Mouse (Mus musculus): ENCODE results near the gene Npas3. TPM values are rescaled to one million over a fixed set of nuclear protein-coding genes. Genes with fewer than 3 reads are reported as not detected.

The Npas3 gene
- total RNA-seq, 2 experiments from 2014 or later: 0.82 to 0.87 TPM

DNA sequence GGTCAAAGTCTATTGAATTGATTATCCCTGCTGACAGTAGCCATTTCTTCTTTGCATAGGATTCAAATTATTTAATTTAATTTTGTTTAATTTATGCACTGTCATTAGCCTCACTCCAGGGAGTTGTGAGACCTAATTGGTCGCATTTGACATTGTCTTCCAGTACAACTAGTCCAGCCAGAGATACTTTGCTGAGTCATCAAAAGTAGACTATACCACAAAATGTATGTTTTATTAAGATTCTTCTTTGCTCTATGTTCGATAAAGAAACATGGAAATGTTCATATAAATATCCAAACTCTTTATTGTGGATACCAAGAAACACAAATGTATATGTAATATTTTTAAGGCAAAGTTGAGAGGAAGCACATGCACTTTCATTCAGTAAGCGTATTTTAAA is 446.8 kb downstream of the Npas3 start:
- DNase-seq: no peak

DNA sequence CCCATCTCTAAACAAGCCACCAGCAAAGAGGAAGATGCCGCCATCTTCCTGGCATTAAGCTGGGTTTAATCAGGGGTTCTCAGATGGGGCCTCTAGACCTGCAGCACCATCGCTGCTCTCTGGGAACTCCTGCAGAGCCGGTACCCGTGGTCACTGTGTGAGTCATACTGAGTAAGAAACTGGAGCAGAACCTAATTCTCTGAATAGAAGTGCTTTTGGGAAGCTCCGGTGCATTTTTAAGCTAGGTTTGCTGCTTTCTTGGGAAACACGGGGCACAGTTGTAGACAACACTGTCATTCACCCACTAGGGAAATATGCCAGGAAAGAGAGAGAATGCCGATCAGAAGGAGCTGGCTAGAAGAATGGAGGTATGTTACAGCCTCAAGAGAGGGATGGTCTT is 449.2 kb downstream of the Npas3 start:
- no peak for DNase-seq

DNA sequence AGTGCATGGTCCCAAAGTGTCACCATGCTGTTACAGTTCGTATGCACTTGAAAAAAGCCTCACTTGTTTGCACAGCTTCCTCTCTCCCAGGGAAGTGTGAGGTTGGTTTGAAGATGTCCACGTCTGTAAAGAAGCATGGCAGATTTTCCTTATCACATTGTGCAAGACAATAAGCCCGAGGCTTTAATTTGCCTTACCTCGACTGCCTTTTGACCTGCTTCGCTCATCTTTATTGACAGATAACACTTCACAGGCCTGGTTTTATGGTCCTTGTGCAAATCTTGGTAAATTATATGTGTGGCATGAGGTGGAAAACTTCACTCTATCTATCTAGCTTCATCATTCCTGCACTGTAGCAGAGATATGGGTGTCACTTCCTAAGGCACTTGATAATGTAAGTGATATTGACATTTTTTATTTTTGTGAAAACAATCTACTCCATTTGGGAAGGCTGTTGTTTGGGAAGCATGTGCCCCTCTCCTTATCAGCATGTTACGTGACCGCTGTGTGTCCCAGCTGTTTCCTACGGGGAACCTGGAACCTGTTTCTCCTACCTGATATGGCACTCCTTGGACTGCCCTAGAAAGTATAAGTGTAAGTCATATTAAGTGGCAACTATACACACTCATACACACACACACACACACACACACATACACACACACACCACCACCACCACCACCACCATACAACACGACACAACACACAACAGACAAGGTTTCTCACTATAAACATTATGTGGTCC is 450.2 kb downstream of the Npas3 start:
- DNase-seq: no peak

DNA sequence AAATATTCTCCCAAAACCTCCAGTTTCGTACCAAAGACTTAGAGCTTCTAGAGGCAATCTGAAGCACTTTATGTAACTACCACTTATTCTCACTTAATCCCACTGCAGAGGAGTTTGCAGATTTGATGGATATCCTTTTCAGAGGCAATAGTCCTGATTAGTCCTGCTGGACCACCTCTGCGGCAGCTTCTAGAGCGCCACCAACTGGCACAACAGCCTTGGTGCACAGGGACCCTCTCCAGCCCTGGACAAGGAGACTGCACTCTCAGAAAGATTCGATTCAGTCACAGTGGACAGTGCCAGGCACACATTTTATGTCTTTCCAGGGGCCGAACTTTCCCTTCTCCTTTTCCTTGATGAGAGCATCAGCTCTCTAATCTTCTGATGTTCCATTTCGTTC is 471.4 kb downstream of the Npas3 start:
- no peak for DNase-seq

DNA sequence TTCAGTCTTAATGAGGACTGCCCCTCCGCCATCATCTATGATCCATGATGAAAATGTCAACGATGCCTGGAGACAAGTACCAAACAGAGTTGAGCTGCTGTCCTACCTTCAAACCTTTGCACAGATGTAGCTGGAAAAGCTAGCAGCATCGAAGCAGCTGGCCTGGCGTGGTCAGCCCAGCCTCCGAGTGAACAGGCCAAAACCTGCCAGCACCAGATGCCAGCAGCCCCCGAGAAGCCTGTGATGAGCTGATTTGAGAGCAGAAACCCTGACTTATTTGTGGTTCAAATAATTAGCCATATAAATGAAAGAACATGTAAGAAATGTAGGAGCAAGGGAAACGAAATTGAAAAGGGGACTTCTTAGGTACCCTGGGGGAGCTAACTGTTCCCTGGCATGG is 473.7 kb downstream of the Npas3 start:
- no peak for DNase-seq

DNA sequence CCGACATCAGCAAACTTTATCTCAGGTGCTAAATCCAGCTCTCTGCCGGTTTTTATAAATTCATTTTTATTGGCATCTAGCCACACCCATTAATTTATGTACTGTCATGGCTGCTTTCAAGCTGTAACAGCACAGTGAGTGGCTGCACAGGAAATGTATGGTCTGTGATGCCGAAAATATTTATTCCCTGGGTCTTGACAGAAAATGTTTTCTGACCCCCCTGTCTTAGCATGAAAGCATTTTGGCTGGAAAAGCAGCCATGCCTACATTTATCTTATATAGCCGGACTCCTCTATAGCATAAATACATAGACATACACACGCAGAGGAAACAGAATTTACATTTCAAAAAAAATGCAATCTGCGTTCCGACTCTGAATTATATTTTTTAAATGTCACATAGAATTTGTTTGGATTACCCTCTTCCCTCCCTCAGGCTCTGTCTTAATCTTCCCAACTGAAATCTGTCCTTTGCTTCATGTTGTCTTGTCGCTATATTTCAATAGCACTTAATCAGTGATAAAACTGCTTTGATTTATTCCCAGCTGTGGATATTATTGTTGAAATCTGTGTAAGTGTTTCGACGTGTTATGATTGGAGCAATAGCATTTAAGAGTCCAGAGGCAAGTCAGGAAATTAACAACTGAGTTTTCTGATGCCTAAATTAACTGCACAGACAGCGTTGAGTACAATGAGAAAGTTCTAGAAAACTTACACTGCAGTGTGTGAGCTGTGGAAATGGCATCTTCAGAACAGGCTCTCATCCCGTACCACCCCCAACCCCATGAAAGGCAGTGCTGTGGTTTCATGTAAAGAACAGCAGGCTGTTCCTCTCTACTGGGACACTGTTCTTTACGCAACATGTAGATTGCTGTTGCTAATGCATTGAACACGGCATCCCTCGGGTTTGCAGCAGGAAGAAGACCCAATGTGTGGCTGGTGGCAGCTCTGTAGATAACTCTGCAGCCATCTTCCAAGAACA is 474.5 kb downstream of the Npas3 start:
- no peak for DNase-seq

DNA sequence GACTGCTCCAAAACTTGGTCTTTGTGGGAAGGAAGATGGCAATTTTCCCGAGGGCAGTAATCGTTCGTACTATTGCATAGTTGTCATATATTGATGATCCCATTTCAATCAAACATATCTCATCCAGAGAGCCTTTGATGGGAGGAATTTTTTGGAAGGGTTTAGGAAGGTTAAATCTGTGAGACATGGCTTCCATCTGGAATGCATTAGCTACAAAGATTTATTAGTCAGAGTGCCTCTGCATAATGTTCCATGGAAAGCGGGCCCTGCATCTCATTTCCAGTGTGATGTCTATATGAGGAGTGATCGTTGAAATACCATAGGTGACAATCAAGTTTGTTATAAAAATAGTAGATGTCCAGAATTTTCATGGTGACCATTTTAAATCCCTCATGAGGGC is 480.8 kb downstream of the Npas3 start:
- DNase-seq: no peak

DNA sequence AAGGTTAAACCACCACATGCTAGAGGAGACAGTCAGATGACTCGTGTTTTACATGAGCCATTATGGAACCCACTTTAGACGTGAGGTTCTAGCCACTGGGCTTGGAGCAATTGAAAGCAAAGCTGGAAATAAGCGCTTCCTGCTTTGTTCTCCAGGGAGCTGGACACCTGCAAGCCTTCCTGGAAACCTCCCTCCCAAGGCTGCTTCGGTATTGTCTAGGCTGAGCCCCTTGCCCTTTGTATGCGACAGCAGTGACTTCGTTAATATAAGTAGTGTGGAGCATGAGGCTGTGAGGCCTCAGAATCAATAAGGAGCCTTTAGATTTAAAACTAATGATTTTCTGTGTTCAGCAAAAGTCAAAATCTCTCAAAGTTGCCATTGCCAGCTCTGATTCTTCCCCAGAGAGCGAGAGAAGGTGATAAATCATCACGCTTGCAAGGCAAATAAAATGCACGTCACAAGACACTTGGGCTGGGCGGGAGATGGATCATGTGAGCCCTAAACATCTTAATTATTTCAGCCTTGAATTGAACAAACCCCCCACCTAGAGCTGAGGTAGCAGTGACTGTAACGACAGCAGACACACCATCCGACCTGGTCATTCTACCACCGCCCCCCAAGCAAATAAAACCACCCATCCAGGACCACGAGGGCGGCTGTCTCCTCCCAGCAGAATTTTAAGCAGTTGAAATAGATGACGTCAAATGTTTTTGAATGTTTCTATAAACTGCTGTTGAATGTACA is 490.2 kb downstream of the Npas3 start:
- no peak for DNase-seq

DNA sequence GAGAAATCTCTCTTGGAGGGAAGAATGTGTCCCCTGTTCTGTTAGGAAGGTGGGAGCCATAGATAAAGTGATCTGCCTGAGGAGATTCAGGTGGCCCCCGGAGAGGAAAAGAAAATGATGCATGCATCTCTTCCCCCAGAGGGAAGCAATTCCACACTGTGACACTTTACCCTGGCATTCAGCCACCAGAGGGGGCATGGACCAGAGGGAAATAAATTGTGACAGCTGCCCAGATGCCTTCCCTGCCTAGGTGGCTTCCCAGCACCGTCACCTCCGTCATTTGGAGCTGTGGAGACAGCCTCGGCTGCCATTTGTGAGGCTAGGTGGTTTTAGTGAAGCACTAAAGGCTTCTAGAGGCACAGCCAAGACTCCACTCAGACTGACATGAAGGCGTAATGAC is 498.2 kb downstream of the Npas3 start:
- DNase-seq: no peak

DNA sequence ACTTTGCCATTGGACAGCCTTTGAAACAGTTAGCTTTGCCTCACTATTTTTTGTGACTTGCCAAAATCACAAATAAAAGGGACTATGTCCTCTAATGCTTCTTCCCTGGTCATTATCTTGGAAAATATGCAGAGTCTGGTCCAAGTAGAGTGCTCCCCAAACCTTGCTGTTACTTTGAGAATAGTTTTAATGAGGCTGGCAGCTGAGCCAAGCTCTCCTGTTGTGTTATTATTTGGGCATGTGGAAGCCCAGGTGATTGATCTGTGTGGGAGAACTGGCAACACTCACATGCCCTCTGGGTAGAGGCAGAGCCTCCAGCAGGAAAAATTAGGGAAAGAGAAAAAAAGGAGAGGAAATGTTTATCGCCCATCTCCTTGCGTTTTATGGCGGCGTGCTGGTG is 500.9 kb downstream of the Npas3 start:
- DNase-seq: no peak

DNA sequence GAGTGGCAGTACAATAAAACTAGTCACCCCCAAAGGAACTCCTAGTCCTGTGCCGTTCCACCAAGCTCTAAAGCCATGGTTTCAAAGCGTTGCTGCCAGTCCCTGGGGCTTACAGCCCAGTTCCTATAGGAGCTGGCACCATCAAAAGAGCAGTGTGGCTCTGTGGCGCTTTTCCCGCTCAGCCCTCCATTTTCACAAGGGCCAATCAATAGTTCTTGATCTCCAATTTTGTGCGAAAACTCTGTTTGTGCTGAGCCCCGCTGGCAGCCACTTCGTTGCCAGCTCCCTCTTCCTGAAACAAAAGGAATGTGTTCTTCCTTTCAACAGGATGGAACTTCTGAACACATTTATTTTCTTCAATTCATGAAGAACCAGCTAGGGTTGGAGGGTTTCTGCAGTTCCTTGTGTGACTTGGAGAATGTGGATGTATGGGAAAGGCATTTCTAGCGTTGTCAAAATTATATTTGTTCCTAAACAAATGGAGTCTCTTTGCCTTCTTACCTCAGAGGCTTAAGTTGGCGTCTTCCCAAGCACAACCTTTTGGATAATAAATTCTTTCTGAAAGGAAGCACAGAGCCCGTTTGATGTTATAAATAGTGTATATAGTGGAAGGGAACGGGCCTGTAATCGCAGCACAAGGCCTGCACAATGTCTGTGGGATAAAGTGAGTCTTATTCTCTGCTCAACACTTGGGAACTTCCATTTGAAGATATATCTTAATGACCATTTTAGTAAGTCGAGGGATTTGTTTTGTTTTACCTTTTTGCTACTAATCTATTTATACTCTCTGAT is 504.0 kb downstream of the Npas3 start:
- no peak for DNase-seq

DNA sequence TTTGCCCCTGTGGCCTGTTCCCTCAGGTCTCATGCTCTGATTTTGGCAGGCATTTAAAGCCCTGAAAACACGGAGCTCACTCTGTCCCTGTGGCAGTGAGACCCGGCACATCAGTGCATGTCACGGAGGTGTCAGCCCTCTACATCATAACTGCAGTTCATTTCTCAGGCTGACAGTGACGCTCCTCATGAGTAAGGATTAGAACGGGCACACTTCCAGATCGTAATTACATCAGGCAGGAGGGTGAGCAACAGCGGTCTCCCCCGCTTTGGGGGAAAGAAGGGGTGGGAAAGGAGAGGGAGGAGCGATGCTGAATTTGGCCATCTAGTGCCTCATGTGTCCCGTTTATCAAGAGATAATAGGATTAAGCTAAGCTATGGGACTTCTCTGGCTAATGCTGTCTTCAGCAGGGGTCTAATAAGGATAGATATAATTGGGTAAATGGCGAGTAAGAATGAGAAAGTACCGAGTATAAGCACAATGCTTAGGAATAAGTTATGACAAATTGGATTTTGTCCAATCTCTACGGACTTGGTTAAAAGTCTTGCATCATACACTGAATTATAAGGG is 505.0 kb downstream of the Npas3 start:
- DNase-seq: no peak

DNA sequence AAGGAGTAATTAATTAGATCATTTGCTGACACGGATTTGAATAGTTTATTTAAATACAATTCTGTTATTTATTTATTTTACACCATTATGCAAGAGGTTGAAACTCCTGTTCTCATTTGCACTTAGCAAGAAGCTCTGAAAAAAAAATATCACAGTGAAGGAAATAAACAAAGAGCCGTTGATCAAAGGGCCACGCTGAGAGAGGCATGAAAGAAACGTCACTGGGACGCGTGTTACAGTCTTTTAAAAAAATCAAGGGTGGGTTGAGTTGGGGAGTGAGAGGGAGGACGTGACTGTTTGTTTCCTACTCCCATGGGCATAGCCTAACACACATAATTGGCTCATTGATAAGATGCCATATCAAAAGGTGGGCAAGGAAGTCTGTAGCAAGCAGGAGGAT is 505.8 kb downstream of the Npas3 start:
- DNase-seq: no peak

DNA sequence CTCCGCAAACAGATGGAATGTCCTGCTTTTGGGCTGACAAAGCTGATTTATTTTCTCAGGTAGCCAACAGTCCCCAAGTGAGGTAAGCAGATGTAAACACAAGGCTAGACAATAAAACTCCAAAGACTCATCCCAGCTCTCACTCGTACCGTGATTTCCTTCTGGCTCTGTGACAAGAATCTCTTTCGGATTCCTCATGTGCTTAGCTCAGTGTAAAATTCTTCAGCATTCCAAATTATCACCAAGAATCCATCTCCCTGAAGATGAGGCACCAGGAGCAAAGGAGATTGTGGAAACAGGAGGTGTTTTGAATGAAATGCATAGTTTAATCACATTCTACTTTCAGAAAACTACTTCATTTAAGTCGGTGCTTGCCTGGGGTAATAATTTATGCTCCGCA is 509.2 kb downstream of the Npas3 start:
- DNase-seq: no peak

DNA sequence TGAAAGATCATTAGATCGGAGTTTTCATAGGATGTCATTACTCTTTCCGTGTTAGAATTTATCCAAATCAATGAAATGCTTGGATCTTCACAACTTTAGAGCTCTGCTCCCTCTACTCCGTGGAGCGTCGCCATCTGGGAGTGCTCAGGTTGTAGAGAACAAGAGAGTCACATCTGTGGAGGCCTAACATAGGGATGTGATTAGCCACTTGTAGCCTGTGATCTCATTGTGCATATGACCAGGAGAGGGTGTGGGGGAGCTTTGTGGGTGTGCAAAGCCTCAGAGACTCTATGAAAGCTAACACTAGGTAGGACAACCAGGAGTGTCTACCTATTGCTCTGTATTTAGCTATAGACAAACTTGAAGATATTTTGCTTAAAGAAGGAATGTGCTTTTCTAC is 509.9 kb downstream of the Npas3 start:
- DNase-seq: no peak

DNA sequence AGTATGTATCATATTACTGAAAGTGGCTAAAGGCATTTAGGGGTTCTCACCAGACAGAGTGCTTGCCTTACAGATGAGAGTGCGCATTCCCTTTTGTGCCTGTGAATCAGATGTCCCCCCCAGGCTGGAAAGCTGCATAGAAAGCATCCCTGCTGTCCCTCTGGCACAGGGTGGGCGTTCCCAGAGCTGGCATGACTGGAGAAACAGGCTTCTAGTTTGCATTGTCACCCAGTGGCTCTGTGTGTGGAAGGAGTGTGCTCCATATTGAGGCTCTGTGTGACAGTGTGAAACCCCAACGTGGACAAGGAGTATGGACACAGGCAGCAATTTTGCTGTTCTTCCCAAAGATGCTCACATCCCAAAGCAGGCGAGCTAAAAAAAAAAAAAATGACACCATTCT is 515.7 kb downstream of the Npas3 start:
- DNase-seq: no peak

DNA sequence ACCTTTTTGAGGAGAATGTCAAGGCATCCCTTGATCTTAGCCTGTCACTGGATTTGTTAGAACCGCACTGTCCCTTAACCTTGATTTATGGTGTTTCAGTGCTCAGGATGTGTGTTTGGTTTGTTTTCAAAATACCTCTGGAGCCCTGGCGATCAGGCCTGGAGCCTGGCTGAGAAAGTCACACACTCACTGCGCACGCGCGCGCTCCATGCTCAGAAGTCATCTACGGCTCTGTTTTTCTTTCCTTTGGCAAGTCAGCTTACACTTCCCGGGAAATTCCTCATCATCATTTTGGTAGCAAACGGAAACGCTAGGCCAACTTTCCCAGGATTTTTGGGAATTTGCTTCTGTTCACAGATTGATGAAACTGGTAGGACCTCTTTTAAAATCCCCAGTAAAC is 519.9 kb downstream of the Npas3 start:
- DNase-seq: peak; percentile 22 to 31

DNA sequence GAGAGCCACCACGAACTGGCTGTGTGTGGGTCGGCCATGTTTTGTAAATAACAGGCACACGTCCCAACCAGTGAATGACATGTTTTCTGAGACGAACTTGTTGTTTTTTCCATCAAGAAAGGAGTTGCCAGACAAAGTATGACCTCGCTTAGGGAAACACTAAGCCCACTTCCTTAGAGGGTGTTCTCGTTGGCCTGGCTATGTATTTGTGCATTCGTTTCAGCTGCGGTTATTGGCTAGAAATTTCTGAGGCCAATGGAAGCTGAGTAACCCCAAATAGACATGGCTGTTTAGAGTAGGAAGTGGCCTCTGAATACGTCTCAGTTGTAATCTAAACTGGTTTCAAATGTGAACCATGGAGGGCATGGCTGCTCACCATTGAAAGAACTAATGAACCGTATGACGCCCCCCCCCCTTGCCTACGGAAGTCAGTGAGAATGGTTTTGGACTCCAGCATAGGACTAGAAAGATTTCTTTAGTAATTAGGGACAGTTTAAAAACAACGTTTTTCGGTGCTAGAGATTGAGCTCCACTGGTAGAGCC is 523.0 kb downstream of the Npas3 start:
- no peak for DNase-seq

DNA sequence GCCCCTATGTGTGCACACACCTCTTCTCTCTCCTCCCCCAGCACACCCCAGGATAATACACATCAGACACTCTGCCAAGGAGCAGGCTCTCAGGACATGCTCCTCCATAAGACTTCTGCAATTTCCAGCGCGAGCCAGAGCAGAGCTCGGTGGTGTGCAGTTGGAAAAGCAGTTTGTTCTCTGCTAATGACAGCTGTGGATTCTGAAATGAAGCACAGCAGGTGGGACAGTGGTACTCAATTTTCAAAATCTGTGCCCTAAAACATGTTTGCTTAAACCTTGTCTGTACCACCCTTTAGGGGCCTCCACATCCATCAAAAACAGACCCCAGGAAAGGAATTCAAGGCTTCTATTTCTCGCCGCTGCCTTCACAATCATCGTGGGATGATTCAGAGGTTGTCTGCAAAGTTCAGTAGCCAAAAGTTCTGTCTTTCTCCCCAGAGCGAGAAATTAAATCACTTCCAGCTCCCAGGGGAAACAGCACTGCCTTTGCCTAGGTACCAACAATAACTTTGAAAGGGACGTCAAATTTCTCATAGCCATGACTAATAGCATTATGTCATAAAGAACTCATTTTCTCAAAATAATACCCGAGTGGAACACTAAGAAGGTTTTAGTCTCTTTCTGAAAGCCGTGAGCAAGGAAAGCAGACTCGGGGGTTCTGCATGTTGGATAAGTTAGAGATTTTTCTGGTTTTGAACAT is 533.5 kb downstream of the Npas3 start:
- DNase-seq: no peak

DNA sequence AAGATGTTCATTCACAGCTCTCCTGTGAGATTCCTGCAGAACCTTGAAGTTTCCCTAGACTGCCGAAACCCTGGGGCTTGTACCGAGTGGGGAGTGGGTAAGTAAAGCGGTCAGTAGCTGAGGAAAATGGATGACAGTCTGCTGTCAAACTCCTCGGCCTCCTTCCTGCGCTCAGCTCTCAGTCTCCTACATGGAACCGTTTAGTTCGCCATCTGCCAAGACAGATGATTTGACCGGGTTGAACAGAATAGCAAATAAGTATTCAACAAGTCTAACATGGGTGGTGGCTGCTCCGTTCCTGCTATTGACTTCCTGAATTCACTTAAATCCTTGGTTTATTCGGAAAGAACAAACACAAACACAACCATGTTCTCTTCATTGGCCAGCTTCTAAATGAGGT is 541.0 kb downstream of the Npas3 start:
- DNase-seq: no peak

Data from heart, adult 18-20 months (tissue).